Mouse (Mus musculus) limb, embryonic 15.5 days (tissue): Measurements from ENCODE around the gene C8b. TPM values are rescaled to one million over a fixed set of nuclear protein-coding genes. Genes with fewer than 3 reads are reported as not detected.

Experiments
- ATAC-seq: fragments of 200-750 bp; cut with Nextera tagmentation; 2 replicates; pipeline ENCODE4 v1.8.0; 2017; ENCODE audit warnings: low read depth, moderate TSS enrichment; ENCODE audit not compliant: insufficient number of reproducible peaks, low FRiP score, low TSS enrichment
- H3K27ac ChIP-seq: fragments of 300-500 bp; sonication (generic); 2 replicates; pipeline ENCODE4 v1.5.1; 2015; ENCODE audit warnings: moderate library complexity, mild to moderate bottlenecking, inconsistent platforms
- H3K27me3 ChIP-seq: fragments of 300-500 bp; sonication (generic); 2 replicates; pipeline ENCODE4 v1.6.1; 2015; ENCODE audit warnings: inconsistent platforms
- H3K36me3 ChIP-seq: fragments of 300-500 bp; sonication (generic); 2 replicates; pipeline ENCODE4 v1.6.1; 2015; ENCODE audit warnings: inconsistent platforms
- H3K4me1 ChIP-seq: fragments of 300-500 bp; sonication (generic); 2 replicates; pipeline ENCODE4 v1.6.1; 2015; ENCODE audit warnings: inconsistent platforms
- H3K4me2 ChIP-seq: fragments of 300-500 bp; sonication (generic); 2 replicates; pipeline ENCODE4 v1.6.1; 2015; ENCODE audit warnings: mild to moderate bottlenecking, inconsistent platforms
- H3K4me3 ChIP-seq: fragments of 300-500 bp; sonication (generic); 2 replicates; pipeline ENCODE4 v1.5.1; 2015; ENCODE audit warnings: mild to moderate bottlenecking, inconsistent platforms
- H3K9ac ChIP-seq: fragments of 300-500 bp; sonication (generic); 2 replicates; pipeline ENCODE4 v1.6.1; 2015; ENCODE audit warnings: inconsistent platforms
- H3K9me3 ChIP-seq: fragments of 300-500 bp; sonication (generic); 2 replicates; pipeline ENCODE4 v1.6.1; 2016; ENCODE audit warnings: inconsistent platforms
- WGBS: fragments of 180-500 bp; shearing (Covaris S2); methylation state at CpG from one replicate; pipeline ENCODE4 v1.1.7; 2015; 5-methylcytosine and 5-hydroxymethylcytosine counted together
- polyA plus RNA-seq: library from polyadenylated mRNA; unstranded; fragments of >200 nt; fragmentation: Nextera tagmentation; extraction: Ambion mirVana; gene quantifications from 2 replicates; pipeline ENCODE4 v1.2.1, GENCODE M21; 2015

C8b gene
- polyA plus RNA-seq, 1 experiment from 2014 or later, result not detected

- WGBS, result 91% methylated on average over 4 of the region's 4 CpGs
- no peaks in the 10 kb centered on the region for H3K27me3 ChIP-seq
- H3K36me3 ChIP-seq, result no peaks in the 10 kb centered on the region
- H3K4me1 ChIP-seq, result no peaks in the 10 kb centered on the region
- no peak overlapping the region for H3K4me2 ChIP-seq
- no peak overlapping the region for H3K27ac ChIP-seq
- H3K4me3 ChIP-seq, result no peak overlapping the region
- no peak overlapping the region for H3K9ac ChIP-seq
- ATAC-seq, result no peak
- no peaks in the 10 kb centered on the region for H3K9me3 ChIP-seq
Measured at GRCm38 (mm10) chr4:104816519-104817232, 50.6 kb downstream of the C8b start.

GRCm38 (mm10) chr4:104817509-104817908, 51.4 kb downstream of the C8b start:
- no peaks in the 10 kb centered on the region for H3K36me3 ChIP-seq
- H3K4me3 ChIP-seq, result no peak overlapping the region
- no peak overlapping the region for H3K4me2 ChIP-seq
- no peaks in the 10 kb centered on the region for H3K27me3 ChIP-seq
- H3K27ac ChIP-seq, result no peak overlapping the region
- 42% methylated on average over 2 of the region's 2 CpGs for WGBS
- no peaks in the 10 kb centered on the region for H3K9me3 ChIP-seq
- no peaks in the 10 kb centered on the region for H3K4me1 ChIP-seq
- no peak for ATAC-seq
- H3K9ac ChIP-seq, result no peak overlapping the region

- no peak overlapping the region for H3K27ac ChIP-seq
- no peak overlapping the region for H3K4me3 ChIP-seq
- H3K4me2 ChIP-seq, result no peak overlapping the region
- ATAC-seq, result no peak
- WGBS, result 60% methylated on average over 4 of the region's 4 CpGs
- no peaks in the 10 kb centered on the region for H3K27me3 ChIP-seq
- H3K4me1 ChIP-seq, result no peaks in the 10 kb centered on the region
- H3K9me3 ChIP-seq, result no peaks in the 10 kb centered on the region
- no peak overlapping the region for H3K9ac ChIP-seq
- H3K36me3 ChIP-seq, result no peaks in the 10 kb centered on the region
Measured at GRCm38 (mm10) chr4:104818986-104819385, 52.9 kb downstream of the C8b start.

GRCm38 (mm10) chr4:104819891-104820290, 53.8 kb downstream of the C8b start:
- Histone ChIP-seq H3K36me3 (no peaks in the 10 kb centered on the region), H3K4me3 (no peak overlapping the region), H3K27ac (no peak overlapping the region), H3K9me3 (no peaks in the 10 kb centered on the region), H3K4me2 (no peak overlapping the region), H3K9ac (no peak overlapping the region), H3K4me1 (no peaks in the 10 kb centered on the region), H3K27me3 (no peaks in the 10 kb centered on the region)
- no peak for ATAC-seq
- 54% methylated on average over 4 of the region's 4 CpGs for WGBS

GRCm38 (mm10) chr4:104823597-104824101, 57.5 kb downstream of the C8b start:
- no peak overlapping the region for H3K4me2 ChIP-seq
- WGBS, result 75% methylated on average over 4 of the region's 4 CpGs
- ATAC-seq, result no peak

GRCm38 (mm10) chr4:104824381-104825077, 58.4 kb downstream of the C8b start:
- Histone ChIP-seq H3K27me3 (no peaks in the 10 kb centered on the region), H3K4me1 (no peaks in the 10 kb centered on the region), H3K9ac (no peak overlapping the region), H3K4me2 (no peak overlapping the region), H3K36me3 (no peaks in the 10 kb centered on the region), H3K9me3 (no peaks in the 10 kb centered on the region), H3K4me3 (no peak overlapping the region), H3K27ac (no peak overlapping the region)
- 71% methylated on average over 7 of the region's 7 CpGs for WGBS
- no peak for ATAC-seq

More at GRCm38 (mm10) chr4:104823597-104824101, 57.5 kb downstream of the C8b start:
- H3K36me3 ChIP-seq, result no peaks in the 10 kb centered on the region
- H3K4me3 ChIP-seq, result no peak overlapping the region
- H3K9me3 ChIP-seq, result no peaks in the 10 kb centered on the region
- no peaks in the 10 kb centered on the region for H3K27me3 ChIP-seq
- H3K9ac ChIP-seq, result no peak overlapping the region
- H3K27ac ChIP-seq, result no peak overlapping the region
- no peaks in the 10 kb centered on the region for H3K4me1 ChIP-seq

- Histone ChIP-seq H3K9me3 (no peaks in the 10 kb centered on the region), H3K36me3 (no peaks in the 10 kb centered on the region), H3K27me3 (no peaks in the 10 kb centered on the region), H3K4me2 (no peak overlapping the region), H3K4me3 (no peak overlapping the region), H3K27ac (no peak overlapping the region), H3K4me1 (no peaks in the 10 kb centered on the region), H3K9ac (no peak overlapping the region)
- ATAC-seq, result no peak
- WGBS, result 68% methylated on average over 5 of the region's 5 CpGs
Measured at GRCm38 (mm10) chr4:104828939-104829338, 62.8 kb downstream of the C8b start.

GRCm38 (mm10) chr4:104835096-104835495, 69.0 kb downstream of the C8b start:
- H3K9ac ChIP-seq, result no peak overlapping the region
- H3K4me2 ChIP-seq, result no peak overlapping the region
- H3K4me1 ChIP-seq, result no peaks in the 10 kb centered on the region
- no peaks in the 10 kb centered on the region for H3K9me3 ChIP-seq
- no peaks in the 10 kb centered on the region for H3K36me3 ChIP-seq
- H3K27ac ChIP-seq, result no peak overlapping the region
- no peak overlapping the region for H3K4me3 ChIP-seq
- no peaks in the 10 kb centered on the region for H3K27me3 ChIP-seq
- WGBS, result 59% methylated on average over 5 of the region's 5 CpGs
- ATAC-seq, result no peak

GRCm38 (mm10) chr4:104838342-104838741, 72.2 kb downstream of the C8b start:
- Histone ChIP-seq H3K27me3 (no peaks in the 10 kb centered on the region), H3K4me1 (no peaks in the 10 kb centered on the region), H3K4me2 (no peak overlapping the region), H3K4me3 (no peak overlapping the region), H3K9ac (no peak overlapping the region), H3K36me3 (no peaks in the 10 kb centered on the region), H3K9me3 (no peaks in the 10 kb centered on the region), H3K27ac (no peak overlapping the region)
- 74% methylated on average over 2 of the region's 2 CpGs for WGBS
- ATAC-seq, result no peak

GRCm38 (mm10) chr4:104842204-104842603, 76.1 kb downstream of the C8b start:
- H3K9ac ChIP-seq, result no peak overlapping the region
- no peak overlapping the region for H3K27ac ChIP-seq
- H3K27me3 ChIP-seq, result no peaks in the 10 kb centered on the region
- H3K4me2 ChIP-seq, result no peak overlapping the region
- no peak overlapping the region for H3K4me3 ChIP-seq
- no peaks in the 10 kb centered on the region for H3K4me1 ChIP-seq
- no peak for ATAC-seq
- no peaks in the 10 kb centered on the region for H3K9me3 ChIP-seq
- H3K36me3 ChIP-seq, result no peaks in the 10 kb centered on the region
- whole genome bisulfite sequencing, result 81% methylated on average over 5 of the region's 5 CpGs

GRCm38 (mm10) chr4:104843546-104843945, 77.4 kb downstream of the C8b start:
- H3K9me3 ChIP-seq, result no peaks in the 10 kb centered on the region
- 45% methylated on average over 4 of the region's 4 CpGs for WGBS
- no peaks in the 10 kb centered on the region for H3K27me3 ChIP-seq
- no peak overlapping the region for H3K27ac ChIP-seq
- no peak overlapping the region for H3K4me3 ChIP-seq
- H3K36me3 ChIP-seq, result no peaks in the 10 kb centered on the region
- H3K9ac ChIP-seq, result no peak overlapping the region
- no peaks in the 10 kb centered on the region for H3K4me1 ChIP-seq
- no peak for ATAC-seq
- H3K4me2 ChIP-seq, result no peak overlapping the region
